Mouse (Mus musculus): ENCODE results near the gene Polr3gl.
"Not testable (repeated sequence)": the region's sequence is repeated elsewhere in the genome, so short reads cannot be mapped to it uniquely, and the experiment has no call there.

Gene Polr3gl

GRCm38 (mm10) chr3:96593790-96594560, at the start of gene Polr3gl:
Gene Polr3gl (minus strand): TSS chr3:96594181.
- DNase-seq (ENCODE audit: low read depth): peak; percentile 96

DNA sequence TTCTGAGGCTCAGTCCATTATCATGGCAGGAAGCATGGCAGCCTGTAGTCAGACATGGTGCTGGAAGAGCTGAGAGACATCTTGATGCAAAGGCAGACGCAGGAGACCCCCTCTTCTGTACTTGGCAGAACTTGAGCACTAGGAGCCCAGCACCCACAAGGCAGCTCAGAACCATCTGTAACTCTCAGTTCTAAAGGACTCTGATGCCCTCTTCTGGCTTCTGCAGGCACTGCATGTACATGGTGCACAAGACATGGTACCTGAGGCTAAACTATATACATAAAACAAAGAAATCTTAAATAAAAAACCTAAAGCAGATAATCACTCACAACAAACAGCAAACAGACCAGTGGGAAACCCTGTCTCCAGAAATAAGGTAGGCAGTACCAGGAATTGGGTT, 45.2 kb upstream of the Polr3gl start:
- DNase-seq (ENCODE audit: low read depth): peak; percentile 81

- DNase-seq (ENCODE audit: low read depth): peak; percentile 37
Measured at GRCm38 (mm10) chr3:96636448-96636847, 42.5 kb upstream of the Polr3gl start.

GRCm38 (mm10) chr3:96635906-96636305, 41.9 kb upstream of the Polr3gl start:
- DNase-seq (ENCODE audit: low read depth): no peak

- peak; percentile 89 for DNase-seq (ENCODE audit: low read depth)
Measured at GRCm38 (mm10) chr3:96634928-96635879, 41.2 kb upstream of the Polr3gl start, which contains the start of the genes Pex11b and Gm42957. Gene Pex11b (plus strand): TSS chr3:96635376. Gene Gm42957 (plus strand): TSS chr3:96635474.

DNA sequence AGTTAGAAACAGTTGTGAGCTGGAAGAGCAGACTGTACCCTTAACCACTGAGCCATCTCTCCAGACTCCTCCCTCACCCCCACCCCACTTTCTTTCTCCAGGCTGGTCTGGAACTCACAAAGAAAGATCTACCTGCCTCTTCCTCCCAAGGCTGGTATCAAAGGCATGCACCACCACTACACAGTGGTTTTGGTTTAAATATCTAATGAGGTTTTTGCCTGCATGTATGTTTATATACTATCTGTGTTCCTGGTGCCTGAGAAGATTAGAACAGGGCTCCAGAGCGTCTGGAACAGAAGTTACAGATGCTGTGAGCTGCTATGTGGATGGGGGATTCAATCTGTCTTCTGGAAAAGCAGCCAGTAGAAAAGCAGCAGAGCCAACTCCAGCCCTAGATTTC, 40.0 kb upstream of the Polr3gl start:
- DNase-seq (ENCODE audit: low read depth): no peak

GRCm38 (mm10) chr3:96632058-96632457, 38.1 kb upstream of the Polr3gl start:
- DNase-seq (ENCODE audit: low read depth): no peak

- DNase-seq (ENCODE audit: low read depth): peak; percentile 99
Measured at GRCm38 (mm10) chr3:96629729-96630600, 36.0 kb upstream of the Polr3gl start, which contains the start of gene Rbm8a. Gene Rbm8a (plus strand): TSS chr3:96629933.

GRCm38 (mm10) chr3:96623201-96623600, 29.2 kb upstream of the Polr3gl start:
- no peak for DNase-seq (ENCODE audit: low read depth)

DNA sequence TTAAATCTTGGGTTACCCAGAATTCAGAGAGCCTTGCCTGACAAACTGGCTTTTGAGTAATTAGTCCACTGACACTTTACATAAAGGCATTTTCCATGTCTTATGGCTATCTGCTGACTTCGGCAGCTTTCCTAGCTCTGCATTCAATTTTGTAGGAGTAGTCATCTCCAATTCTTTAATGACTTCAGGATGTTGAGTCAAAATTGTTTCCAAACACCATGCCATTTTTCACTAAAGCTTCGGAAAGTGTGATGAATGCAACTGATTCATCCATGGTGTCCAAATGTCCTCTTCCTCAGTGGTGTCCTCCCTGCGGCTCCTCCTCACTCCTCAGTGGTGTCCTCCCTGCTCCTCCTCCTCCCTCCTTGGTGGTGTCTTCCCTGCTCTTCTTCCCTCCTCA, 24.0 kb upstream of the Polr3gl start:
- no peak for DNase-seq (ENCODE audit: low read depth)

DNA sequence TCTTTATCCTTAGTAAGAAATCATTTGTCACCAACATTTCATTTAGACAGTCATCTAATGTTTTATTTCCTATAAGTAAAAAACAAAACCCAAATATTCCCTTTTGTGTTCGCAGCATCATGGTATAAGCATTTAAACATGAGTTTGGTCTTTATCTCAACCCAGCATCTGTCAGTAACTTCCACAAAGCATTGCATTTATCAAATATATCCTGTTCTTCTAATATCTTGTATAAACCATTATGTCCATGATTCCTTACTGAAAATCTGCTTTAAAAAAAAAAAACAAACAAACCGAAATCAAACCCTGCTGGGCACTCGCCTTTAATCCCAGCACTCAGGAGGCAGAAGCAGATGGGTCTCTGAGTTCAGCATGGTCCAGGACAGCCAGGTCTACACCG, 12.6 kb upstream of the Polr3gl start:
- peak; percentile 12 for DNase-seq (ENCODE audit: low read depth)

GRCm38 (mm10) chr3:96606007-96606406, 12.0 kb upstream of the Polr3gl start:
- not testable (repeated sequence) for DNase-seq (ENCODE audit: low read depth)

DNA sequence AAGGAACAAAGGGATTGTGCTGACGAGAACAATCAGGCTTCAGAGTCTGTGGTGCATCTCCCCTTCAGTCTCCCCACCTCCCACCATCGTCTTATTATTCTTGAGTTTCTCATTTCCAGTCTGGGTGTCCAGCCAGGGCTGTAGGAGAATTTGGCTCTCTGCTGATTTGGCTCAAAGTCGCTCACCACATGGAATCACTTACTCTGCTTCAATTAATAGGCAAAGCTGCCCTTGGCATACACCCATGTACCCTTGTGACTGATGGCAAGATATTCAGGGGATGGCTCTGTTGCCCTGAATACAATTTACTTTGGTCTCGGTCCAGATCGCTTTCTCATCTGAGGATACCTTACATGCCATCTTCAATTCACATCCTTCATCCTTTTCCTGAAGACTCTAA, 9.3 kb upstream of the Polr3gl start:
- DNase-seq (ENCODE audit: low read depth): no peak

GRCm38 (mm10) chr3:96602704-96603084, 8.7 kb upstream of the Polr3gl start:
- DNase-seq (ENCODE audit: low read depth): no peak

DNA sequence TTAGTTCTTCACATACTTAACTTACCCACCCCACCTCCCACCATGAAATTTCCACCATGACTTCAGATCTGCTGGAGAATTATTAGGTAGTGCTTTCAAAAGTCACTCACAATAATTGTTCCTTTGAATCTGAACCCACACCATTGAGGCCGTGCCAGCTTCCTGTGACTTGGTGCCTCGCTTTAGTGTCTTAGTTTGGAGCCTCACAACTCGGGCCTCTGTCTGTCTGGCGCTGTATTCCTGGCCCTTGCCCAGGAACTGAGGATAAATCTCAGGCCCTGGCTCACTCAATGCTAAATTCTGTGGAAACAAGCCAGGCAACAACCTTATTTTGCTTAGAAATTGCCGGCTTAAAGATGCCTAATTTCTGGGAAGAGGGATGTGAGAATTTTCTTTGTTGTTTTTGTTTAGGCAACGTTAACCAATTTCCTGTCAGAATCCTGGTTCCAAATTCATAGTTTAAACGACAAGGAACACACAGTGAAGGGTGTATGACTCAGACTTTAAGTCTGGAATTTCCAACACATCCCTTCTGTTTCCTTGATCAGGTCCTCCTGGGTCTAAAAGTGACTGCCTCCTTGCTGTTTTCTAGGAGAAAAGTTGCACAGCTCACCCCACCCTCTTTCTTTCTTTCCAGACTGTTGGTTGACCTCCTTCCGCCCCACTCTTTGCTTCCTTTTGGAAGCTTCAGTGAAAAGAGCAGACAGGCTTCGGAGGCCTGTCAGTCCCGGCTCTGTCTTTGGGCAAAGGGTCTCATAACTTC, 8.1 kb upstream of the Polr3gl start:
- DNase-seq (ENCODE audit: low read depth): peak; percentile 10

DNA sequence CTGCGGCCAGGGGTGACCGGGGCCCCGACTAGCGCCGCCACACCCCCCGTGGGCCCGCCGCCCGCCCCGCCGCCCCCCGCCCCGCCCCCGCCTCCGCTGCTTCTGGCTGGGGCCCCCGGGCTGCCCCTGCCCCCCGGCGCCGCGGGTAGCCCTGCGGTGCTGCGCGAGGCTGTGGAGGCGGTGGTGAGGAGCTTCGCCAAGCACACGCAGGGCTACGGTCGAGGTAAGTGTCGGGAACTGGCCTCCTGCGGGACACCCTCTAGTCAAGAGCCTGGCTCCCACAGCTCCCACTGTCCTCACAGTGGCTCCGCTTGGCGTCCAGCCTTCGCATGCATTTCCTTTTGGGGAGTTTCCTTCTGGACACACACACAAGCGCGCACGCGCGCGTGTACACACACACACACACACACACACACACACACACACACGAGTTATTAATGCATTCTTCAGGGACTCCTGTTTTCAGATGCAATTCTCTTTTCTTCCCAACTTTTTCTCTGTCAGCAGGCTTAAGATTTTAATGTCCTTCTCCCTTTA, 7.3 kb upstream of the Polr3gl start:
- DNase-seq (ENCODE audit: low read depth): peak; percentile 78

DNA sequence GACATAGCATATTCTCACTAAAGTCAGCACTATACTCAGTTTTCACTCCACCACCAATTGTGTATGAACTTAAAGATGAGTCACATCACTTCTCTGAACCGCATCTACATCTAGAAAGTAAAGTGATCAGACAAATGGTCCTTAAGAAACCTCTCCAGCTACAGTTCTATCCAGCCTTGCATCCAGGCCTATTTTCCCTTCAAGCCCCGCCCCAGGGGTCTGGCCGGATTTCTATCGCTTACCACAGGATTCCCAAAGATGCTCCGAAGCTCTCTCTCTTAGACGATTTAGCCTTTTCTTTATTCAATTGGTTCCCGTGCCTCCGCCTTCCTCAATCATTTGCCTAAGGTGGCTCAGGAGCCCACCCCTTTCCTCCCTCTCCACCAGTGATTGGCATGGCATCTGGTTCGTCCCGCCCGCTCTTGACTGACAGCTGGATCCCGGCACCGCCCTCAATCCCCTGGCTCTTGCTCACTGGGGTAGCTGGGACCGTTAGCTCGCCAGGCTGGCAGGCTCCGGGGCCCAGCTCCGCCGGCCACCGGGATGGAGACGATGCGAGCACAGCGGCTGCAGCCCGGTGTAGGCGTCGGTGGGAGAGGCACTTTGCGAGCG, 6.8 kb upstream of the Polr3gl start, which contains the start of gene Lix1l:
TSS of gene Lix1l (plus strand) at position 511 of the 612 bp plus-strand sequence.
- DNase-seq (ENCODE audit: low read depth): peak; percentile 97

- DNase-seq (ENCODE audit: low read depth): no peak
Measured at GRCm38 (mm10) chr3:96599411-96599810, 5.4 kb upstream of the Polr3gl start.

- no peak for DNase-seq (ENCODE audit: low read depth)
Measured at GRCm38 (mm10) chr3:96599069-96599393, 5.0 kb upstream of the Polr3gl start.

Data from 416B (cell line).